Mouse (Mus musculus) heart, embryonic 11.5 days (tissue): Measurements from ENCODE around the gene Sh3d19. TPM values are rescaled to one million over a fixed set of nuclear protein-coding genes. Genes with fewer than 3 reads are reported as not detected.
A peak's percentile ranks its signal among the peaks of the same experiment; 100 is the strongest.
"Not testable (repeated sequence)": the region's sequence is repeated elsewhere in the genome, so short reads cannot be mapped to it uniquely, and the experiment has no call there.

Source experiments
- ATAC-seq: fragments of 200-750 bp; cut with Nextera tagmentation; replicated peaks from 2 replicates; pipeline ENCODE4 v1.8.0; 2017; ENCODE audit warnings: moderate library complexity; ENCODE audit not compliant: insufficient number of reproducible peaks, low FRiP score, low TSS enrichment
- H3K27ac ChIP-seq: fragments of 300-500 bp; sonication (generic); 2 replicates; pipeline ENCODE4 v1.5.1; 2014; ENCODE audit warnings: mild to moderate bottlenecking, low read depth, low read length
- H3K27me3 ChIP-seq: fragments of 300-500 bp; sonication (generic); 2 replicates; pipeline ENCODE4 v1.6.1; 2014; ENCODE audit warnings: mild to moderate bottlenecking, low read length, mixed read lengths; ENCODE audit not compliant: control insufficient read depth, insufficient read depth
- H3K36me3 ChIP-seq: fragments of 300-500 bp; sonication (generic); 2 replicates; pipeline ENCODE4 v1.6.1; 2014; ENCODE audit warnings: mild to moderate bottlenecking, low read length, moderate library complexity, mixed read lengths; ENCODE audit not compliant: control insufficient read depth, insufficient read depth
- H3K4me1 ChIP-seq: fragments of 300-500 bp; sonication (generic); 2 replicates; pipeline ENCODE4 v1.6.1; 2014; ENCODE audit warnings: low read length; ENCODE audit not compliant: control insufficient read depth, insufficient read depth
- H3K4me2 ChIP-seq: fragments of 300-500 bp; sonication (generic); 2 replicates; pipeline ENCODE4 v1.6.1; 2014; ENCODE audit warnings: mild to moderate bottlenecking, moderate library complexity
- H3K4me3 ChIP-seq: fragments of 300-500 bp; sonication (generic); 2 replicates; pipeline ENCODE4 v1.5.1; 2014; ENCODE audit warnings: low read depth, low read length
- H3K9ac ChIP-seq: fragments of 300-500 bp; sonication (generic); 2 replicates; pipeline ENCODE4 v1.6.1; 2014; ENCODE audit warnings: mild to moderate bottlenecking, low read depth, low read length, moderate library complexity
- H3K9me3 ChIP-seq: fragments of 300-500 bp; sonication (generic); replicated peaks from 2 replicates; pipeline ENCODE4 v1.6.1; 2016; ENCODE audit warnings: low read length; ENCODE audit not compliant: control insufficient read depth
- WGBS: fragments of 180-500 bp; shearing (Covaris S2); extraction: QIAGEN DNeasy Blood & Tissue Kit; methylation state at CpG from one replicate; pipeline ENCODE4 v1.1.7; 2014; ENCODE audit not compliant: insufficient replicate concordance; 5-methylcytosine and 5-hydroxymethylcytosine counted together
- polyA plus RNA-seq: library from polyadenylated mRNA; unstranded; fragments of >200 nt; fragmentation: Nextera tagmentation; extraction: Ambion mirVana; gene quantifications from 2 replicates; pipeline ENCODE4 v1.2.1, GENCODE M21; 2014

Gene Sh3d19
- polyA plus RNA-seq, 1 experiment from 2014 or later, result 13.8 TPM

DNA sequence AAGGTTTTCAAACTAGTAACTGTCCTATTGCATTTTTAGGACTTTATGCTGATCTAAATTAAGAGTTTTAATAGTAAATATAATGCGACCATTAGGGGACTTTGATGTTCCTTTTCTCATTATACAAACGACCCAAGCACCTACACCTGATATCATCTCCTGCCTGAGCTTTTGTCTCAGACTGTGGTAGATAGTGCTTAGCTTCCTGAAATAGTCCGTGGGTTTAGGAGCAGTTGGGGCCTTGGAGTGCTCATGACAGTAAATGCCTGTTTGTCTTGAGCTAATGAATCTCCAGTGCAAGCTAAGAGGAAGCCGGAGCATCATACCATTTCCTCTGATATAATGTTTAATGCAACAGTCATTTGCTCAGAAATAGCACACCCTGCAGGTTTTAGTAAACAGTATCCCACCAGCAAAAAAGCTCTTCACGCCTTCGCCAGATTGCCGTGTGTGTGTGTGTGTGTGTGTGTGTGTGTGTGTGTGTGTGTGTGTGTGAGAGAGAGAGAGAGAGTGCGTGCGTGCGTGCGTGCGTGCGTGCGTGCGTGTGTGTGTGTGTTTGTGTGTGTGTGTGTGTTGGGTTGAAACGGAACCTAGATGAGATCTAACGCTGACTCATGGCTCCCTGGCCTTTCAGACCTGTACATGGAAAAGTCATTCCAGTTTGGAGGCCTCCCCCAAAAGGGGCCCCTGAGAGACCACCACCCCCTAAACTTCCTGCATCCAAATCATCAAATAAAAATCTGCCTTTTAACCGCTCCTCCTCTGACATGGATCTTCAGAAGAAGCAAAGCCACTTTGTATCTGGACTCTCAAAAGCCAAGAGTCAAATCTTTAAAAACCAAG is 132.8 kb downstream of the Sh3d19 start:
- Histone ChIP-seq H3K27me3 (no peaks in the 10 kb centered on the region), H3K4me1 (no peaks in the 10 kb centered on the region), H3K9me3 (no peaks in the 10 kb centered on the region), H3K4me2 (no peak overlapping the region), H3K9ac (no peak overlapping the region), H3K27ac (no peak overlapping the region), H3K36me3 (no peaks in the 10 kb centered on the region), H3K4me3 (no peak overlapping the region)
- ATAC-seq, result no peak
- 85% methylated on average over 18 of the region's 18 CpGs for WGBS

GRCm38 (mm10) chr3:86104433-86104832 is 133.5 kb downstream of the Sh3d19 start:
- not testable (repeated sequence) for H3K9me3 ChIP-seq, ATAC-seq, H3K36me3 ChIP-seq, H3K27me3 ChIP-seq, H3K4me2 ChIP-seq, H3K9ac ChIP-seq, H3K4me1 ChIP-seq, H3K27ac ChIP-seq, H3K4me3 ChIP-seq
- 85% methylated on average over 7 of the region's 7 CpGs for WGBS

GRCm38 (mm10) chr3:86104909-86105308 is 134.0 kb downstream of the Sh3d19 start:
- H3K9me3 ChIP-seq, result no peaks in the 10 kb centered on the region
- H3K27ac ChIP-seq, result no peak overlapping the region
- H3K4me2 ChIP-seq, result no peak overlapping the region
- no peak overlapping the region for H3K9ac ChIP-seq
- H3K4me3 ChIP-seq, result no peak overlapping the region
- no peaks in the 10 kb centered on the region for H3K27me3 ChIP-seq
- no peaks in the 10 kb centered on the region for H3K36me3 ChIP-seq
- no peak for ATAC-seq
- no peaks in the 10 kb centered on the region for H3K4me1 ChIP-seq
- 84% methylated on average over 4 of the region's 4 CpGs for WGBS

DNA sequence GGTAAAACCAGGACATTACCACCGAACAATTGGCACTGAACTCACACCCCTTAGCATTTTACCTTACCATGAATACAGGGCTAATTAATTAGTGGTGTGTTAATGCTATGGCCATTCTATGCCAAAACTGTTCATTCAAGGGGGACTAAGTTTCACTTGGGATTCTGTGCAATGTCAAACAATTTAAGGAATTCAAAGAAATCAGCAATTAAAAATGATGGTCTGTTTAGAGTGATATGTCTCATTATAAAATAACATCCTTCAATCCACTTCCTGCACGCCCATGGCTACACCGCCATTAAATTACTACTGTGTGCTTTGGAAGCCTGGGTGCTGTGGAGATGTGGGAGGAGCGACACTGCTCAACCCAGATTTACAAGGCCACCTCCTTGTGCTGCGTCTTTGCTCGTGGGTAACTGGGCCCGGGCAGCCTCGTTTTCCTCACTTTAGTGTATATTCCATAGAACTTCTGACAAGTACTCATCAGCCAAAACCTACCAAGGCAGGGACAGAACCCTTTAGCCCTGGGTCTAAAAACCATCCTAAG is 135.2 kb downstream of the Sh3d19 start:
- no peaks in the 10 kb centered on the region for H3K36me3 ChIP-seq
- ATAC-seq, result no peak

DNA sequence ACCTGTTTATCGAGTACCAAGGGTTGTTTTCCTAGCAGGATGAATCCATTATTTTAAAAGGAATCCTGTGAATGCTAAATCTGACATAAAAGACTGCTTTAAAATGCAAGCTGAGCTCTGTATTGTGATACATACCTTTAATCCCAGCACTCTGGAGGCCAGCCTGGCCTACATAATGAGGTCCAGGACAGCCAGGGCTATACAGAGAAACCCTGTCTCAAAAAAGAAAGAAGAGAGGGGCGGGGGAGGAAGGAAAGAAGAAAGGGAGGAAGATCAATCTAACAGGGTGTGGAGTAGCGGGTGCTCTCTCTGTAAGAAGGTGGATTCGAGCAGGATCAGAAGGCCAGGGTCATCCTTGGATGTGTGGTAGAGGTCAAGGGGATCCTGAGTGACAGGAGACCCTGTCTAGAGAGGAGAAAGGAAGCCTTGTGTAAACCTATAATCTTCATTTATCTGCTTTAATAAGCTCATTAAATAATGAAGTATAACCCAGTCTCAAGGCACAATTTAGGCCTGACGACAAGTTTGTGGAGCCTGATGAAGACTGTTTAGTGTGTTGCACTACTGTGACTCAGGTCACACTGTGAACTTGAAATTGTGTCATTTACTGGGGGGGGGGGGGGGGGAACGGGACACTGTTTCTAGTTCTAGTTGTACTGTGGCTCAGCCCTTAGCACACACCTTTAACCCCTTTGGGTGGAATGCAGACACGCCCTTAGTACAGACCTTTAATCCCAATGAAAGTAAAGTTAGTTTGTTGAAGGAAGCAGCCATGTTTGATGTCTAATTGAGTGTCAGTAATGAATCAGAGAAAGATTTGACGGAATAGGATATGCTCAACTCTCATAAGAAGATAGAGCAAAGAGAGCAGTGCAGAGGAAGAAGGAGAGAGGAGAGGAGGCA is 137.0 kb downstream of the Sh3d19 start:
- Histone ChIP-seq H3K36me3 (no peaks in the 10 kb centered on the region), H3K27me3 (no peaks in the 10 kb centered on the region), H3K9me3 (no peaks in the 10 kb centered on the region), H3K27ac (peak overlapping the region; percentile 70), H3K4me1 (no peaks in the 10 kb centered on the region), H3K9ac (no peak overlapping the region), H3K4me2 (no peak overlapping the region), H3K4me3 (no peak overlapping the region)
- ATAC-seq, result no peak
- WGBS, result 78% methylated on average over 8 of the region's 8 CpGs

More for the DNA sequence above, 135.2 kb downstream of the Sh3d19 start:
- 91% methylated on average over 8 of the region's 8 CpGs for WGBS
- no peak overlapping the region for H3K4me2 ChIP-seq
- H3K9me3 ChIP-seq, result no peaks in the 10 kb centered on the region
- no peak overlapping the region for H3K27ac ChIP-seq
- H3K27me3 ChIP-seq, result no peaks in the 10 kb centered on the region
- H3K9ac ChIP-seq, result no peak overlapping the region
- H3K4me3 ChIP-seq, result no peak overlapping the region
- no peaks in the 10 kb centered on the region for H3K4me1 ChIP-seq

- 78% methylated on average over 4 of the region's 4 CpGs for WGBS
- peak overlapping the region; percentile 70 for H3K27ac ChIP-seq
- no peaks in the 10 kb centered on the region for H3K27me3 ChIP-seq
- H3K4me1 ChIP-seq, result no peaks in the 10 kb centered on the region
- peak; percentile 96 for ATAC-seq
- no peak overlapping the region for H3K4me3 ChIP-seq
- H3K9ac ChIP-seq, result no peak overlapping the region
- H3K9me3 ChIP-seq, result no peaks in the 10 kb centered on the region
- H3K36me3 ChIP-seq, result no peaks in the 10 kb centered on the region
- no peak overlapping the region for H3K4me2 ChIP-seq
Observed at GRCm38 (mm10) chr3:86108576-86108975, 137.7 kb downstream of the Sh3d19 start.

DNA sequence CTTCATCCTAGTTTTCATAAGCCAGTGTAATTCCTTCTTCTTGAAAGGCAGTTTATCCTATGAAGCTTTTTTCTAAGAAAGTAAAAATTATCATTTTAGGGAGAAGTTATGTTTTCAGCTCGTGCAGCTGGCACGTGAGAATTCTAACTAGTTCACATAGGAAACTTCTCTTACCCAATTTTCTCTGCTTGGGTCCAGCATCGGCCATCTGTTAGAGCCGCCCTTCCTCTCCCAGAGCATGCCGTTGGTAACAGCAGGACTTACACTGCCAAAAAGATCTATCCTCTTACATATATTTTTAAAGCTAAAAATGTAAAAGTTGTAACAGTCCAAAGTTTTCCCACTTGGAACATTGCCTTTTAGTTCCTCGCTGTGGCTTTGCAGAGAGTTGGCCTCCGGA is 138.2 kb downstream of the Sh3d19 start:
- ATAC-seq, result no peak
- no peaks in the 10 kb centered on the region for H3K36me3 ChIP-seq
- 85% methylated on average over 7 of the region's 7 CpGs for WGBS
- peak overlapping the region; percentile 69 for H3K27ac ChIP-seq
- no peaks in the 10 kb centered on the region for H3K9me3 ChIP-seq
- H3K4me3 ChIP-seq, result no peak overlapping the region
- no peak overlapping the region for H3K4me2 ChIP-seq
- H3K9ac ChIP-seq, result no peak overlapping the region
- no peaks in the 10 kb centered on the region for H3K27me3 ChIP-seq
- H3K4me1 ChIP-seq, result no peaks in the 10 kb centered on the region

GRCm38 (mm10) chr3:86110077-86110476 is 139.2 kb downstream of the Sh3d19 start:
- no peaks in the 10 kb centered on the region for H3K36me3 ChIP-seq
- no peaks in the 10 kb centered on the region for H3K9me3 ChIP-seq
- H3K4me3 ChIP-seq, result no peak overlapping the region
- H3K4me1 ChIP-seq, result no peaks in the 10 kb centered on the region
- no peak overlapping the region for H3K27ac ChIP-seq
- H3K27me3 ChIP-seq, result no peaks in the 10 kb centered on the region
- peak overlapping the region; percentile 61; the same call in 1 of the 2 replicates for H3K9ac ChIP-seq
- ATAC-seq, result no peak
- WGBS, result 20% methylated on average over 10 of the region's 10 CpGs
- peak overlapping the region; percentile 53 for H3K4me2 ChIP-seq
